Mouse (Mus musculus): ENCODE results near the gene Gm20517. TPM values are rescaled to one million over a fixed set of nuclear protein-coding genes. Genes with fewer than 3 reads are reported as not detected.
A peak's percentile ranks its signal among the peaks of the same experiment; 100 is the strongest.

Gm20517 gene
- polyA plus RNA-seq, 1 experiment, result 11.9 TPM

GRCm38 (mm10) chr17:47693671-47694441, 82.5 kb downstream of the Gm20517 start:
- Histone ChIP-seq H3K9ac (ENCODE audit: low read depth, poor library complexity, severe bottlenecking) (peak overlapping the region; percentile 91; the same call in 1 of the 2 replicates), H3K27ac (ENCODE audit: insufficient read depth, low read length) (no peak overlapping the region), H3K4me3 (ENCODE audit: low read depth, low read length) (peak overlapping the region; percentile 61), H3K27me3 (ENCODE audit: control insufficient read depth, insufficient read depth, low read length, poor library complexity, severe bottlenecking) (no peaks in the 10 kb centered on the region), H3K9me3 (replicated peaks; ENCODE audit: control insufficient read depth, insufficient read depth, low read length, poor library complexity, severe bottlenecking) (no peaks in the 10 kb centered on the region), H3K36me3 (ENCODE audit: control insufficient read depth, insufficient read depth, low read length, poor library complexity, severe bottlenecking) (no peaks in the 10 kb centered on the region), H3K4me1 (ENCODE audit: control insufficient read depth, insufficient read depth, low read length) (no peaks in the 10 kb centered on the region)
- TF ChIP-seq POLR2A (IDR thresholded peaks at IDR 0.05; ENCODE audit: insufficient read depth, low read length) (no peak), CTCF (IDR thresholded peaks at IDR 0.05; ENCODE audit: low read depth, low read length) (no peak), EP300 (IDR thresholded peaks at IDR 0.05; ENCODE audit: insufficient read depth, low read depth, low read length) (no peak)

GRCm38 (mm10) chr17:47694442-47694502, 82.9 kb downstream of the Gm20517 start, which contains the start of gene Gm21981:
Gm21981 (minus strand) TSS chr17:47694455.
- no peaks in the 10 kb centered on the region for H3K36me3 ChIP-seq (ENCODE audit: control insufficient read depth, insufficient read depth, low read length, poor library complexity, severe bottlenecking)
- no peak for TF ChIP-seq EP300 (IDR thresholded peaks at IDR 0.05; ENCODE audit: insufficient read depth, low read depth, low read length)
- TF ChIP-seq CTCF (IDR thresholded peaks at IDR 0.05; ENCODE audit: low read depth, low read length), result no peak
- no peak for TF ChIP-seq POLR2A (IDR thresholded peaks at IDR 0.05; ENCODE audit: insufficient read depth, low read length)
- H3K4me1 ChIP-seq (ENCODE audit: control insufficient read depth, insufficient read depth, low read length), result no peaks in the 10 kb centered on the region
- peak within 1 kb of the TSS; percentile 66 for H3K4me3 ChIP-seq (ENCODE audit: low read depth, low read length)
- H3K9me3 ChIP-seq (replicated peaks; ENCODE audit: control insufficient read depth, insufficient read depth, low read length, poor library complexity, severe bottlenecking), result no peaks in the 10 kb centered on the region
- peak within 1 kb of the TSS; percentile 91 for H3K9ac ChIP-seq (ENCODE audit: low read depth, poor library complexity, severe bottlenecking)
- no peak within 1 kb of the TSS for H3K27ac ChIP-seq (ENCODE audit: insufficient read depth, low read length)
- H3K27me3 ChIP-seq (ENCODE audit: control insufficient read depth, insufficient read depth, low read length, poor library complexity, severe bottlenecking), result no peaks in the 10 kb centered on the region

GRCm38 (mm10) chr17:47694503-47695336, 83.3 kb downstream of the Gm20517 start, which contains the start of gene Prickle4:
Prickle4 (minus strand) TSS chr17:47694736.
- Histone ChIP-seq H3K27ac (ENCODE audit: insufficient read depth, low read length) (no peak within 1 kb of the TSS), H3K9ac (ENCODE audit: low read depth, poor library complexity, severe bottlenecking) (peak within 1 kb of the TSS; percentile 91), H3K36me3 (ENCODE audit: control insufficient read depth, insufficient read depth, low read length, poor library complexity, severe bottlenecking) (no peaks in the 10 kb centered on the region), H3K4me1 (ENCODE audit: control insufficient read depth, insufficient read depth, low read length) (no peaks in the 10 kb centered on the region), H3K4me3 (ENCODE audit: low read depth, low read length) (peak within 1 kb of the TSS; percentile 66), H3K9me3 (replicated peaks; ENCODE audit: control insufficient read depth, insufficient read depth, low read length, poor library complexity, severe bottlenecking) (no peaks in the 10 kb centered on the region), H3K27me3 (ENCODE audit: control insufficient read depth, insufficient read depth, low read length, poor library complexity, severe bottlenecking) (no peaks in the 10 kb centered on the region)
- TF ChIP-seq CTCF (IDR thresholded peaks at IDR 0.05; ENCODE audit: low read depth, low read length) (peak; percentile 72), POLR2A (IDR thresholded peaks at IDR 0.05; ENCODE audit: insufficient read depth, low read length) (no peak)

- H3K27me3 ChIP-seq (ENCODE audit: control insufficient read depth, insufficient read depth, low read length, poor library complexity, severe bottlenecking), result no peaks in the 10 kb centered on the region
- H3K27ac ChIP-seq (ENCODE audit: insufficient read depth, low read length), result no peak overlapping the region
- H3K4me3 ChIP-seq (ENCODE audit: low read depth, low read length), result peak overlapping the region; percentile 66
Measured at GRCm38 (mm10) chr17:47695337-47695710, 83.9 kb downstream of the Gm20517 start.

GRCm38 (mm10) chr17:47698156-47698555, 86.8 kb downstream of the Gm20517 start:
- Histone ChIP-seq H3K36me3 (ENCODE audit: control insufficient read depth, insufficient read depth, low read length, poor library complexity, severe bottlenecking) (no peaks in the 10 kb centered on the region), H3K9me3 (replicated peaks; ENCODE audit: control insufficient read depth, insufficient read depth, low read length, poor library complexity, severe bottlenecking) (no peaks in the 10 kb centered on the region), H3K27ac (ENCODE audit: insufficient read depth, low read length) (no peak overlapping the region), H3K27me3 (ENCODE audit: control insufficient read depth, insufficient read depth, low read length, poor library complexity, severe bottlenecking) (no peaks in the 10 kb centered on the region), H3K9ac (ENCODE audit: low read depth, poor library complexity, severe bottlenecking) (no peak overlapping the region), H3K4me3 (ENCODE audit: low read depth, low read length) (no peak overlapping the region), H3K4me1 (ENCODE audit: control insufficient read depth, insufficient read depth, low read length) (no peaks in the 10 kb centered on the region)
- TF ChIP-seq CTCF (IDR thresholded peaks at IDR 0.05; ENCODE audit: low read depth, low read length) (no peak), POLR2A (IDR thresholded peaks at IDR 0.05; ENCODE audit: insufficient read depth, low read length) (no peak), EP300 (IDR thresholded peaks at IDR 0.05; ENCODE audit: insufficient read depth, low read depth, low read length) (no peak)

More at GRCm38 (mm10) chr17:47695337-47695710, 83.9 kb downstream of the Gm20517 start:
- H3K36me3 ChIP-seq (ENCODE audit: control insufficient read depth, insufficient read depth, low read length, poor library complexity, severe bottlenecking), result no peaks in the 10 kb centered on the region
- TF ChIP-seq EP300 (IDR thresholded peaks at IDR 0.05; ENCODE audit: insufficient read depth, low read depth, low read length), result no peak
- no peak for TF ChIP-seq POLR2A (IDR thresholded peaks at IDR 0.05; ENCODE audit: insufficient read depth, low read length)
- TF ChIP-seq CTCF (IDR thresholded peaks at IDR 0.05; ENCODE audit: low read depth, low read length), result no peak
- H3K9me3 ChIP-seq (replicated peaks; ENCODE audit: control insufficient read depth, insufficient read depth, low read length, poor library complexity, severe bottlenecking), result no peaks in the 10 kb centered on the region
- H3K9ac ChIP-seq (ENCODE audit: low read depth, poor library complexity, severe bottlenecking), result peak overlapping the region; percentile 91
- no peaks in the 10 kb centered on the region for H3K4me1 ChIP-seq (ENCODE audit: control insufficient read depth, insufficient read depth, low read length)

GRCm38 (mm10) chr17:47699055-47699454, 87.7 kb downstream of the Gm20517 start:
- no peaks in the 10 kb centered on the region for H3K9me3 ChIP-seq (replicated peaks; ENCODE audit: control insufficient read depth, insufficient read depth, low read length, poor library complexity, severe bottlenecking)
- H3K36me3 ChIP-seq (ENCODE audit: control insufficient read depth, insufficient read depth, low read length, poor library complexity, severe bottlenecking), result no peaks in the 10 kb centered on the region
- no peak for TF ChIP-seq CTCF (IDR thresholded peaks at IDR 0.05; ENCODE audit: low read depth, low read length)
- no peak for TF ChIP-seq EP300 (IDR thresholded peaks at IDR 0.05; ENCODE audit: insufficient read depth, low read depth, low read length)
- no peak for TF ChIP-seq POLR2A (IDR thresholded peaks at IDR 0.05; ENCODE audit: insufficient read depth, low read length)
- H3K9ac ChIP-seq (ENCODE audit: low read depth, poor library complexity, severe bottlenecking), result no peak overlapping the region
- no peaks in the 10 kb centered on the region for H3K4me1 ChIP-seq (ENCODE audit: control insufficient read depth, insufficient read depth, low read length)
- H3K4me3 ChIP-seq (ENCODE audit: low read depth, low read length), result no peak overlapping the region
- no peaks in the 10 kb centered on the region for H3K27me3 ChIP-seq (ENCODE audit: control insufficient read depth, insufficient read depth, low read length, poor library complexity, severe bottlenecking)
- no peak overlapping the region for H3K27ac ChIP-seq (ENCODE audit: insufficient read depth, low read length)
